8 mouse cellular contexts compared by ENCODE assay signal in genomic region chr8:64204801-64205311, GRCm38 (mm10). TPM values are rescaled to one million over a fixed set of nuclear protein-coding genes. Genes with fewer than 3 reads are reported as not detected.
DNase-seq lines count a peak whose midpoint lies in the region; ATAC-seq lines count a peak whose summit lies in the region.

No protein-coding gene starts in this region.

- H3K4me2 ChIP-seq in forebrain, embryonic 15.5 days (replicated peaks), result peak overlapping the region; percentile 99
- H3K4me2 ChIP-seq in kidney, embryonic 15.5 days, result peak overlapping the region; percentile 100

- H3K9ac ChIP-seq in forebrain, embryonic 15.5 days (replicated peaks), result peak overlapping the region; percentile 71
- H3K9ac ChIP-seq in kidney, embryonic 15.5 days, result peak overlapping the region; percentile 41; the same call in 1 of the 2 replicates

- no peaks in the 10 kb centered on the region for H3K36me3 ChIP-seq in forebrain, embryonic 15.5 days
- H3K36me3 ChIP-seq in kidney, embryonic 15.5 days, result no peaks in the 10 kb centered on the region

- DNase-seq in layer of hippocampus, postnatal 10 days (ENCODE audit: low spot score in 2 of 2), result peak; percentile 3 to 15
- DNase-seq in layer of hippocampus, adult 9-10 months (ENCODE audit: low spot score), result no peak
- peak; percentile 49 for DNase-seq in cerebellum, adult 11 months
- peak; percentile 23 for DNase-seq in mesoderm, embryonic 11.5 days (ENCODE audit: low read depth, low spot score)
- DNase-seq in spleen, adult 18-20 months, result no peak
- no peak for DNase-seq in thymus, postnatal 0 days (ENCODE audit: low spot score)

- H3K4me1 ChIP-seq in forebrain, embryonic 15.5 days, result peaks cover 21% of the 10 kb centered on the region
- peaks cover 20% of the 10 kb centered on the region for H3K4me1 ChIP-seq in kidney, embryonic 15.5 days

- peak; percentile 59 for ATAC-seq in forebrain, embryonic 15.5 days (replicated peaks)
- peak; percentile 55 for ATAC-seq in kidney, embryonic 15.5 days (replicated peaks; ENCODE audit: low FRiP score)

- H3K4me3 ChIP-seq in forebrain, embryonic 15.5 days, result peak overlapping the region; percentile 81
- peak overlapping the region; percentile 63 for H3K4me3 ChIP-seq in kidney, embryonic 15.5 days (replicated peaks)

- 0 out of 2 replicates have a peak overlapping the region, but pooled peaks have one; percentile 23 for H3K27ac ChIP-seq in forebrain, embryonic 15.5 days (replicated peaks)
- no peak overlapping the region for H3K27ac ChIP-seq in kidney, embryonic 15.5 days

- peaks cover 11% of the 10 kb centered on the region; the same call in 1 of the 2 replicates for H3K27me3 ChIP-seq in forebrain, embryonic 15.5 days
- H3K27me3 ChIP-seq in kidney, embryonic 15.5 days, result peaks cover 31% of the 10 kb centered on the region

- H3K9me3 ChIP-seq in forebrain, embryonic 15.5 days, result no peaks in the 10 kb centered on the region
- H3K9me3 ChIP-seq in kidney, embryonic 15.5 days (replicated peaks), result no peaks in the 10 kb centered on the region

- under 1% methylated on average over 19 of the region's 19 CpGs for WGBS in forebrain, embryonic 15.5 days
- under 1% methylated on average over 19 of the region's 19 CpGs for WGBS in kidney, embryonic 15.5 days

RNA-seq across cellular contexts. Expression of gene Tll1, which starts 1.2 kb away (rescaled TPM):
- 1 to 10 TPM; 7.0 to 7.5 TPM for total RNA-seq in layer of hippocampus, postnatal 10 days (2021)
- 1.9 TPM in 2 replicates for polyA plus RNA-seq in forebrain, embryonic 15.5 days (2015; fragmentation: Nextera tagmentation; extraction: Ambion mirVana)
- 0.60 and 0.77 TPM in 2 replicates for polyA plus RNA-seq in kidney, embryonic 15.5 days (2015; fragmentation: Nextera tagmentation; extraction: Ambion mirVana)
- polyA plus RNA-seq in thymus, postnatal 0 days (2015; fragmentation: Nextera tagmentation; extraction: Ambion mirVana), result 0.13 TPM in 2 replicates

Comparison
In these comparisons a context has a peak if more than half of its experiments do, and no peak if none do; other contexts are left out.
1. DNase-seq: peak in layer of hippocampus, postnatal 10 days (2 of 2), cerebellum, adult 11 months (single experiment) and mesoderm, embryonic 11.5 days (single experiment); none in layer of hippocampus, adult 9-10 months (single experiment), spleen, adult 18-20 months (0 of 2) and thymus, postnatal 0 days (single experiment).